Mouse (Mus musculus) spleen, postnatal 36 days (tissue): ENCODE results near the gene Gm5168.
"Not testable (repeated sequence)": the region's sequence is repeated elsewhere in the genome, so short reads cannot be mapped to it uniquely, and the experiment has no call there.

Source experiments
- DNase-seq, 2 experiments: peaks; one replicate each; pipeline ENCODE4 v3.0.0; 2022; ENCODE audit warnings: low spot score in 2 of 2, mixed read lengths in 1 of 2

The Gm5168 gene

DNA sequence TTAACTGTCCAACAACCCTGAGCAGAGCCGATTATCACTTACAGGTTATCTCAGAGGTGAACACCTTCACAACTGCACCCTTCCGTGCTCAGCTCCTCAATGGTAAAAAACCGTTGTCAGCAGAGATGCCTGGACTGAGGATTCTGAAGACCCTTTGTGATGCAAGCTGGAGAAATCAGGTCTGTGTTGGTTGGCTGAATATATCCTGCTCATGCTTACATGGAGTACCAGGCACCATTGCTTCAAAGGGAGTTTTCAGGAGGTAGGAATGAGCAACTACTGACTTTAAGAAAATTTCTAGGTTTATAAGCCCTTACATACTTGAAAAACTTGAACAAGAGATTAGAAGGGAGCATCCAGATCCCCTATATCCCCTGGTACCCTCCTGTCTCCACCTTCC, at the start of gene Gm5168:
Gene Gm5168, minus strand, starts transcription at position 101 of the 400 bp plus-strand sequence.
- DNase-seq: not testable (repeated sequence)
